Mouse (Mus musculus) cerebellum, adult 9-11 months (tissue): Measurements from ENCODE around the gene Blmh.
A peak's percentile ranks its signal among the peaks of the same experiment; 100 is the strongest.
"Not testable (repeated sequence)": the region's sequence is repeated elsewhere in the genome, so short reads cannot be mapped to it uniquely, and the experiment has no call there.

Experiments
- DNase-seq: peaks from one replicate; pipeline ENCODE4 v3.0.0; 2022

Gene Blmh

GRCm38 (mm10) chr11:76917230-76917548, 7.4 kb upstream of the Blmh start:
- no peak for DNase-seq

- no peak for DNase-seq
Observed at GRCm38 (mm10) chr11:76920607-76921006, 4.0 kb upstream of the Blmh start.

- not testable (repeated sequence) for DNase-seq
Observed at GRCm38 (mm10) chr11:76928586-76928985, 4.0 kb downstream of the Blmh start.

GRCm38 (mm10) chr11:76933209-76933608, 8.6 kb downstream of the Blmh start:
- DNase-seq = no peak

- no peak for DNase-seq
Observed at GRCm38 (mm10) chr11:76936578-76936977, 12.0 kb downstream of the Blmh start.

- DNase-seq = no peak
Observed at GRCm38 (mm10) chr11:76944839-76945238, 20.2 kb downstream of the Blmh start.

- peak; percentile 92 for DNase-seq
Observed at GRCm38 (mm10) chr11:76945386-76946202, 21.0 kb downstream of the Blmh start.

GRCm38 (mm10) chr11:76946203-76946585, 21.6 kb downstream of the Blmh start:
- peak; percentile 33 for DNase-seq

GRCm38 (mm10) chr11:76953536-76953935, 28.9 kb downstream of the Blmh start:
- DNase-seq = no peak

- no peak for DNase-seq
Observed at GRCm38 (mm10) chr11:76965703-76966102, 41.1 kb downstream of the Blmh start.

GRCm38 (mm10) chr11:76970328-76970727, 45.7 kb downstream of the Blmh start:
- DNase-seq = no peak

- no peak for DNase-seq
Observed at GRCm38 (mm10) chr11:76974680-76975319, 50.2 kb downstream of the Blmh start.

GRCm38 (mm10) chr11:76981570-76982141, 57.0 kb downstream of the Blmh start:
- no peak for DNase-seq

GRCm38 (mm10) chr11:76982415-76982814, 57.8 kb downstream of the Blmh start:
- no peak for DNase-seq

GRCm38 (mm10) chr11:76983641-76984040, 59.0 kb downstream of the Blmh start:
- no peak for DNase-seq

GRCm38 (mm10) chr11:76984173-76984572, 59.6 kb downstream of the Blmh start:
- DNase-seq = no peak

- no peak for DNase-seq
Observed at GRCm38 (mm10) chr11:76990839-76991238, 66.2 kb downstream of the Blmh start.

- no peak for DNase-seq
Observed at GRCm38 (mm10) chr11:76992886-76993285, 68.3 kb downstream of the Blmh start.

GRCm38 (mm10) chr11:76995966-76996672, 71.5 kb downstream of the Blmh start:
- DNase-seq = no peak

GRCm38 (mm10) chr11:76997305-76997704, 72.7 kb downstream of the Blmh start:
- DNase-seq = peak; percentile 59

GRCm38 (mm10) chr11:76997916-76998704, 73.5 kb downstream of the Blmh start, which contains the start of gene Slc6a4:
Gene Slc6a4, plus strand, starts transcription at chr11:76998603.
- no peak for DNase-seq

GRCm38 (mm10) chr11:76998705-76999226, 74.2 kb downstream of the Blmh start:
- no peak for DNase-seq
